ENCODE assay signal across 9 mouse cellular contexts in the genomic region with DNA sequence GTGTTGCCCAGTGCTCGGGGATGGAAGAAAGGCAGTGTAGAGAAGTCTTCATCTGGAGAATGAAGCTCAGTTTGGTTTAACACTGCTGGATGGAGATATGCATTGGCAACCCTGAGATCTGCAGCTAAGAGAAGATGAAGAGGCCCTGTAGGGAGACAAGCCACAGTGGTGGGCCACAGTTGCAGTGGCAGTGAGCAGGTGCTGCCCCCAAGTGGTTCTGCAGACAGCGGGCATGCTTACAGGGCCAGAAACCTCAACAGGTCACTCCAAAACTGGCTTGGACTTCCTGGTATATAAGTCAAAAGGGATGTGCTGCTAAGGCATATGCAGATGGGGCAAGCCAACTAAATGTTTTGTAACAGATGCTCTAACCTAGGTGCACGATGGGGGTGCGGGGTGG. TPM values are rescaled to one million over a fixed set of nuclear protein-coding genes. Genes with fewer than 3 reads are reported as not detected.
DNase-seq lines count a peak whose midpoint lies in the region; ATAC-seq and TF ChIP-seq lines count a peak whose summit lies in the region.
"Had no signal": no experiment of that assay in that cellular context is flagged by ENCODE, and none has a peak within 500 bp of the region (broad histone marks: within the 10 kb centered on the region; RNA-seq: fewer than 3 reads in every experiment).

No protein-coding gene starts in this region.

- no peak overlapping the region for H3K9ac ChIP-seq in liver, embryonic 12.5 days
- no peak overlapping the region for H3K9ac ChIP-seq in liver, postnatal 0 days (replicated peaks)

- peaks cover 6% of the 10 kb centered on the region; the same call in 1 of the 2 replicates for H3K27me3 ChIP-seq in liver, embryonic 12.5 days (replicated peaks)
- no peaks in the 10 kb centered on the region for H3K27me3 ChIP-seq in liver, postnatal 0 days (ENCODE audit: insufficient read depth, low read length)

- WGBS in liver, embryonic 12.5 days (ENCODE audit: insufficient replicate concordance): 42% methylated on average over 4 of the region's 4 CpGs
- 50% methylated on average over 4 of the region's 4 CpGs for WGBS in liver, postnatal 0 days (ENCODE audit: insufficient replicate concordance)

- no peaks in the 10 kb centered on the region for H3K4me1 ChIP-seq in liver, embryonic 12.5 days
- no peaks in the 10 kb centered on the region for H3K4me1 ChIP-seq in liver, postnatal 0 days (ENCODE audit: insufficient read depth)

- no peak for ATAC-seq in liver, embryonic 12.5 days
- ATAC-seq in liver, postnatal 0 days: peak; percentile 48; the same call in 1 of the 2 replicates
- peak; percentile 79 for ATAC-seq in neutrophil, adult 5-6 weeks (ENCODE audit: extremely low read depth, insufficient number of reproducible peaks, low FRiP score, poor library complexity, severe bottlenecking)

- H3K4me3 ChIP-seq in liver, embryonic 12.5 days: no peak overlapping the region
- H3K4me3 ChIP-seq in liver, postnatal 0 days (ENCODE audit: low read depth, low read length): no peak overlapping the region

- H3K36me3 ChIP-seq in liver, embryonic 12.5 days: no peaks in the 10 kb centered on the region
- no peaks in the 10 kb centered on the region for H3K36me3 ChIP-seq in liver, postnatal 0 days (replicated peaks; ENCODE audit: insufficient read depth, low read length)

- peak; percentile 36 for DNase-seq in liver
- peak; percentile 55 for DNase-seq in cerebellum, adult 8-10 months
- DNase-seq in gastrocnemius, adult 18-20 months (ENCODE audit: low spot score): peak; percentile 60
- DNase-seq in induced T-regulatory cell, adult 2 months (ENCODE audit: low read depth): peak; percentile 23
- DNase-seq in liver, postnatal 0 days: peak; percentile 66
- peak; percentile 47 for DNase-seq in thymus, postnatal 0 days (ENCODE audit: low spot score)

- H3K4me2 ChIP-seq in liver, embryonic 12.5 days: no peak overlapping the region
- no peak overlapping the region for H3K4me2 ChIP-seq in liver, postnatal 0 days (ENCODE audit: low read depth, low read length)

- peak; percentile 84 for TF ChIP-seq CTCF in liver, postnatal 0 days (IDR thresholded peaks at IDR 0.05; ENCODE audit: low read depth)

- no peak for TF ChIP-seq EP300 in liver, postnatal 0 days (IDR thresholded peaks at IDR 0.05; ENCODE audit: low read depth)

- H3K27ac ChIP-seq in liver, embryonic 12.5 days: no peak overlapping the region
- H3K27ac ChIP-seq in liver, postnatal 0 days (ENCODE audit: low read depth): no peak overlapping the region

- no peaks in the 10 kb centered on the region for H3K9me3 ChIP-seq in liver, embryonic 12.5 days (replicated peaks)
- H3K9me3 ChIP-seq in liver, postnatal 0 days (ENCODE audit: low read length): no peaks in the 10 kb centered on the region

RNA-seq across cellular contexts. Expression of a gene that starts 30.3 kb away (rescaled TPM):
- polyA plus RNA-seq in liver, embryonic 12.5 days (2016; fragmentation: Nextera tagmentation; extraction: Ambion mirVana): not detected in 2 replicates
- total RNA-seq in gastrocnemius, adult 18-20 months (2021): not detected
- polyA plus RNA-seq in liver, postnatal 0 days (2015; fragmentation: Nextera tagmentation; extraction: Ambion mirVana): 0.67 and 0.83 TPM in 2 replicates
- total RNA-seq in neutrophil, adult 5-6 weeks (2017): 5.9 TPM in 1 of 2 replicates, not detected in the other
- polyA plus RNA-seq in thymus, postnatal 0 days (2015; fragmentation: Nextera tagmentation; extraction: Ambion mirVana): 26.4 and 28.4 TPM in 2 replicates
- total RNA-seq: left cerebral cortex, postnatal 10 days had no signal

Comparison
In these comparisons a context has a peak if more than half of its experiments do, and no peak if none do; other contexts are left out.
1. RNA of a gene that starts 30.3 kb away (polyA plus RNA-seq): 26.4 to 28.4 TPM in thymus, postnatal 0 days; 0.67 to 0.83 TPM in liver, postnatal 0 days and not detected in liver, embryonic 12.5 days; every median in the first group is over 10 times any median in the second.
2. Peak in every context shown above with its lines, with median percentiles within 50 percentile points of each other: DNase-seq.